Mouse (Mus musculus) MEL (cell line): ENCODE measurements around the gene Adipor2. TPM values are rescaled to one million over a fixed set of nuclear protein-coding genes. Genes with fewer than 3 reads are reported as not detected.

Experiments used
- DNase-seq: peaks from one replicate; pipeline ENCODE4 v3.0.0; 2011; ENCODE audit warnings: low read depth, low spot score
- H3K27ac ChIP-seq: 2 replicates; pipeline ENCODE4 v1.5.1; 2012; ENCODE audit warnings: low read depth, mild to moderate bottlenecking, control low read depth, low read length, moderate library complexity; ENCODE audit not compliant: control insufficient read depth
- H3K27me3 ChIP-seq, 2 experiments: fragments of 150-350 bp in 1 of 2; sonication (generic) in 1 of 2; 2 replicates each; pipeline ENCODE4 v1.6.1; 2012; ENCODE audit warnings: low read length in 2 of 2, mild to moderate bottlenecking in 2 of 2, improper control_type of control experiment in 1 of 2, moderate library complexity in 1 of 2; ENCODE audit not compliant: insufficient read depth in 2 of 2, control insufficient read depth in 1 of 2
- H3K36me3 ChIP-seq, 2 experiments: 2 replicates each; pipeline ENCODE4 v1.6.1; 2012 to 2014; ENCODE audit warnings: low read length in 2 of 2, improper control_type of control experiment in 1 of 2, inconsistent platforms in 1 of 2, mild to moderate bottlenecking in 1 of 2; ENCODE audit not compliant: insufficient read depth in 2 of 2, control insufficient read depth in 1 of 2
- H3K4me1 ChIP-seq, 2 experiments: fragments of 150-350 bp in 1 of 2; sonication (generic) in 1 of 2; 2 replicates each; pipeline ENCODE4 v1.6.1; 2012; ENCODE audit warnings: low read length in 2 of 2, improper control_type of control experiment in 1 of 2, mild to moderate bottlenecking in 1 of 2; ENCODE audit not compliant: insufficient read depth in 2 of 2, control insufficient read depth in 1 of 2
- H3K4me3 ChIP-seq, 2 experiments: fragments of 150-350 bp in 1 of 2; sonication (generic) in 1 of 2; 2 replicates each; pipeline ENCODE4 v1.5.1; 2012; ENCODE audit warnings: low read depth in 2 of 2, low read length in 2 of 2, mild to moderate bottlenecking in 2 of 2, moderate library complexity in 2 of 2, control low read depth in 1 of 2, improper control_type of control experiment in 1 of 2; ENCODE audit not compliant: control insufficient read depth in 1 of 2, insufficient read depth in 1 of 2
- H3K79me2 ChIP-seq: 2 replicates; pipeline ENCODE4 v1.6.1; 2012; ENCODE audit warnings: mild to moderate bottlenecking, low read length, moderate library complexity; ENCODE audit not compliant: control insufficient read depth, poor library complexity, insufficient read depth
- H3K9ac ChIP-seq: 2 replicates; pipeline ENCODE4 v1.6.1; 2012; ENCODE audit warnings: low read depth, mild to moderate bottlenecking, control low read depth, low read length, moderate library complexity; ENCODE audit not compliant: control insufficient read depth, poor library complexity, severe bottlenecking
- H3K9me3 ChIP-seq: fragments of 150-350 bp; sonication (generic); replicated peaks from 2 replicates; pipeline ENCODE4 v1.6.1; 2012; ENCODE audit warnings: mild to moderate bottlenecking, low read length, improper control_type of control experiment, moderate library complexity; ENCODE audit not compliant: insufficient read depth
- BHLHE40 ChIP-seq: IDR thresholded peaks from 2 replicates; pipeline ENCODE4 v1.6.1; 2012; ENCODE audit warnings: low read depth, mild to moderate bottlenecking, inconsistent platforms, low read length, improper control_type of control experiment, borderline replicate concordance
- CTCF ChIP-seq, 3 experiments: IDR thresholded peaks in 2 of 3; conservative IDR thresholded peaks in 1 of 3; 2 replicates each; pipeline ENCODE4 v1.5.1; 2011 to 2012; ENCODE audit warnings: low read length in 3 of 3, low read depth in 2 of 3, mild to moderate bottlenecking in 2 of 3, improper control_type of control experiment in 1 of 3, inconsistent platforms in 1 of 3, mixed read lengths in 1 of 3, moderate library complexity in 1 of 3; ENCODE audit not compliant: control insufficient read depth in 1 of 3, insufficient read depth in 1 of 3, poor library complexity in 1 of 3, severe bottlenecking in 1 of 3
- EP300 ChIP-seq, 2 experiments: IDR thresholded peaks; 2 replicates each; pipeline ENCODE4 v1.6.1; 2011; ENCODE audit warnings: improper control_type of control experiment in 2 of 2, low read length in 2 of 2, low read depth in 1 of 2, mild to moderate bottlenecking in 1 of 2
- GATA1 ChIP-seq: IDR thresholded peaks from 2 replicates; pipeline ENCODE4 v1.6.1; 2011; ENCODE audit warnings: low read depth, low read length, improper control_type of control experiment
- MAFK ChIP-seq: IDR thresholded peaks from 2 replicates; pipeline ENCODE4 v1.6.1; 2011; ENCODE audit warnings: low read depth, mild to moderate bottlenecking, low read length, improper control_type of control experiment, borderline replicate concordance
- MAZ ChIP-seq: IDR thresholded peaks from 2 replicates; pipeline ENCODE4 v1.6.1; 2012; ENCODE audit warnings: low read depth, mild to moderate bottlenecking, inconsistent platforms, low read length, improper control_type of control experiment
- MEF2A ChIP-seq: IDR thresholded peaks from 2 replicates; pipeline ENCODE4 v1.6.1; 2014; ENCODE audit warnings: low read depth, mild to moderate bottlenecking, inconsistent platforms, low read length, improper control_type of control experiment; ENCODE audit not compliant: poor library complexity, insufficient replicate concordance, severe bottlenecking; ENCODE audit errors: extremely low read depth
- MYB ChIP-seq: IDR thresholded peaks from 2 replicates; pipeline ENCODE4 v1.6.1; 2011; ENCODE audit warnings: mild to moderate bottlenecking, low read depth, low read length, improper control_type of control experiment
- NELFE ChIP-seq: IDR thresholded peaks from 2 replicates; pipeline ENCODE4 v1.6.1; 2011; ENCODE audit warnings: low read depth, low read length, improper control_type of control experiment
- POLR2A ChIP-seq, 2 experiments: IDR thresholded peaks; 2 replicates each; pipeline ENCODE4 v1.6.1; 2011 to 2012; ENCODE audit warnings: low read length in 2 of 2, mild to moderate bottlenecking in 2 of 2, control low read depth in 1 of 2, improper control_type of control experiment in 1 of 2, low read depth in 1 of 2, moderate library complexity in 1 of 2; ENCODE audit not compliant: control insufficient read depth in 1 of 2, insufficient read depth in 1 of 2, poor library complexity in 1 of 2
- POLR2AphosphoS2 ChIP-seq: IDR thresholded peaks from 2 replicates; pipeline ENCODE4 v1.6.1; 2011; ENCODE audit warnings: low read length, improper control_type of control experiment
- POLR2AphosphoS5 ChIP-seq: IDR thresholded peaks from 2 replicates; pipeline ENCODE4 v1.6.1; 2012; ENCODE audit warnings: low read depth, borderline replicate concordance, mild to moderate bottlenecking, inconsistent platforms, low read length, moderate library complexity, mixed read lengths
- RAD21 ChIP-seq: IDR thresholded peaks from 2 replicates; pipeline ENCODE4 v1.6.1; 2011; ENCODE audit warnings: mild to moderate bottlenecking, low read depth, low read length, improper control_type of control experiment
- SIN3A ChIP-seq: IDR thresholded peaks from 2 replicates; pipeline ENCODE4 v1.6.1; 2012; ENCODE audit warnings: low read length, improper control_type of control experiment, inconsistent platforms
- SMC3 ChIP-seq: IDR thresholded peaks from 2 replicates; pipeline ENCODE4 v1.6.1; 2011; ENCODE audit warnings: low read depth, low read length, improper control_type of control experiment
- TAL1 ChIP-seq: IDR thresholded peaks from 2 replicates; pipeline ENCODE4 v1.6.1; 2012; ENCODE audit warnings: mild to moderate bottlenecking, inconsistent platforms, low read length, moderate library complexity, mixed read lengths
- ZC3H11A ChIP-seq: IDR thresholded peaks from 2 replicates; pipeline ENCODE4 v1.6.1; 2012; ENCODE audit warnings: low read depth, mild to moderate bottlenecking, inconsistent platforms, low read length, improper control_type of control experiment
- ZNF384 ChIP-seq: IDR thresholded peaks from 2 replicates; pipeline ENCODE4 v1.6.1; 2012; ENCODE audit warnings: low read depth, mild to moderate bottlenecking, inconsistent platforms, low read length, improper control_type of control experiment
- polyA plus RNA-seq, 2 experiments: library from polyadenylated mRNA; stranded (reverse) in 1 of 2; unstranded in 1 of 2; fragments of >175 nt in 1 of 2; fragments of >200 nt in 1 of 2; gene quantifications; 2 replicates each; pipeline versions ENCODE4 v1.2.1 to v1.2.4; 2012; ENCODE audit warnings: low replicate concordance in 2 of 2, low read depth in 1 of 2; ENCODE audit not compliant: insufficient read length in 2 of 2, insufficient read depth in 1 of 2, missing spikeins in 1 of 2
- total RNA-seq: library from RNA; depleted of rRNA; stranded (reverse); fragments of 300-350 nt; gene quantifications from 2 replicates; pipeline ENCODE4 v1.2.3, GENCODE M21; 2012

The Adipor2 gene
- total and polyA plus RNA-seq, 3 experiments: 37.6 to 41.3 TPM; not detected in 1

DNA sequence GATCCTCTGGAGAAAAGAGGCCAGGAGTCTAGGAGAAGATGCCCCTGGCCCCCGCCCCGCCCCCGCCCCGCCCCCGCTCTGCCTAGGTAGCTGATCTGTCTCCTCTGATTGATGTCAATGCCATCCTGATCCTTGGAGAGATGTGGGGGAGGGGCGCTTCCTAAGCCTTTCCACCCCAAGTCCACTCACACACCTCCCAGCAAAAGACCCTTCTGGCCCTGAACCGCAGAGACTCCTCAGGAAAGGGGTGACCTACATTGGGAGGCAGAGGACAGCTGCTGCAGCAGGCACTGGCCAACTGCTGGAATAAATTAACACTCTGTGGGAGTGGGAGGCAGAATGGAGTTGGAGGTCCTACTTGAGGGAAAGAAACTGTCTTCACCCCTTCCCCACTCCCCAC, 91.0 kb downstream of the Adipor2 start:
- Histone ChIP-seq H3K36me3 (no peaks in the 10 kb centered on the region), H3K4me3 (no peak overlapping the region), H3K9me3 (no peaks in the 10 kb centered on the region), H3K4me1 (no peaks in the 10 kb centered on the region), H3K79me2 (no peaks in the 10 kb centered on the region), H3K9ac (no peak overlapping the region), H3K27me3 (peaks cover 0 to 13% of the 10 kb centered on the region in 2 experiments; a peak in 2 of 4 replicates), H3K27ac (no peak overlapping the region)
- TF ChIP-seq MAFK: no peak
- no peak for TF ChIP-seq SIN3A
- no peak for TF ChIP-seq ZNF384
- TF ChIP-seq CTCF (IDR thresholded peaks at IDR 0.05 in 2 of 3, conservative IDR thresholded peaks at IDR 0.05 in 1 of 3; ENCODE audit: control insufficient read depth in 1 of 3, insufficient read depth in 1 of 3, low read depth in 2 of 3, low read length in 3 of 3, poor library complexity in 1 of 3, severe bottlenecking in 1 of 3): no peak
- TF ChIP-seq GATA1: no peak
- DNase-seq: no peak

DNA sequence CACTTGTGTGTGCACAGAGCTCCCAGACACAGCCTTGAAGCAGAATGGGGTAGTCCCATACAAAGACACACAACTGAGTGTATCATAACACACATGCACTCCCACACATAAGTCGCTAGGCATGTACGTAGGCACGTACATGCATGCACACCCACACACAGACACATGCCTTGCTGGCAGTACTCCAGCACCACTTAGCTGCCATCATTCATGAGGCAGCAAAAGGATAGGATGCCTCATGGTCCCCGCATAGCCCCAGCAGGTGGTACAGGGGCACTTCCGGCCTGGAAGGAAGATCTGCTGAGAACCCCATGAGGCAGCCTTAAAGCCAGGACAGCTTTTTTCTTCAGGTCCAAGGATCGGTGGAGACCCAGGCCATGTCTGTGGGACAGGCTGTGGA, 91.5 kb downstream of the Adipor2 start:
- H3K79me2 ChIP-seq: no peaks in the 10 kb centered on the region
- H3K4me3 ChIP-seq: no peak overlapping the region
- peaks cover 0 to 13% of the 10 kb centered on the region in 2 experiments; a peak in 2 of 4 replicates for H3K27me3 ChIP-seq
- no peaks in the 10 kb centered on the region for H3K4me1 ChIP-seq
- no peak overlapping the region for H3K27ac ChIP-seq
- TF ChIP-seq ZC3H11A: no peak
- TF ChIP-seq SMC3: no peak
- TF ChIP-seq CTCF (IDR thresholded peaks at IDR 0.05 in 2 of 3, conservative IDR thresholded peaks at IDR 0.05 in 1 of 3; ENCODE audit: control insufficient read depth in 1 of 3, insufficient read depth in 1 of 3, low read depth in 2 of 3, low read length in 3 of 3, poor library complexity in 1 of 3, severe bottlenecking in 1 of 3): no peak
- TF ChIP-seq RAD21: no peak
- TF ChIP-seq EP300 (IDR thresholded peaks at IDR 0.05; ENCODE audit: low read depth in 1 of 2, low read length in 2 of 2): no peak
- no peak for TF ChIP-seq MAZ
- no peak for TF ChIP-seq BHLHE40
- TF ChIP-seq MEF2A: no peak
- no peak for TF ChIP-seq POLR2AphosphoS5
- no peak for TF ChIP-seq POLR2A (IDR thresholded peaks at IDR 0.05; ENCODE audit: control insufficient read depth in 1 of 2, insufficient read depth in 1 of 2, low read depth in 1 of 2, low read length in 2 of 2, poor library complexity in 1 of 2)
- TF ChIP-seq SIN3A: no peak
- TF ChIP-seq MYB: no peak
- TF ChIP-seq TAL1: no peak
- no peak for TF ChIP-seq POLR2AphosphoS2
- TF ChIP-seq NELFE: no peak
- no peaks in the 10 kb centered on the region for H3K9me3 ChIP-seq
- H3K9ac ChIP-seq: no peak overlapping the region
- no peaks in the 10 kb centered on the region for H3K36me3 ChIP-seq
- no peak for DNase-seq
